Mouse (Mus musculus) small intestine, adult 2 months (tissue): ENCODE data around the gene Ints3.

Experiments used
- CTCF ChIP-seq: fragments of 200-500 bp; IDR thresholded peaks from 2 replicates; pipeline ENCODE4 v1.5.1; 2012; ENCODE audit warnings: low read depth, mild to moderate bottlenecking, control low read depth, inconsistent platforms, low read length, moderate library complexity, mixed read lengths; ENCODE audit not compliant: insufficient replicate concordance, insufficient read length; ENCODE audit errors: extremely low read depth
- POLR2A ChIP-seq: fragments of 200-500 bp; IDR thresholded peaks from 2 replicates; pipeline ENCODE4 v1.6.1; 2012; ENCODE audit warnings: low read depth, mild to moderate bottlenecking, control low read depth, inconsistent platforms, low read length, moderate library complexity

DNA sequence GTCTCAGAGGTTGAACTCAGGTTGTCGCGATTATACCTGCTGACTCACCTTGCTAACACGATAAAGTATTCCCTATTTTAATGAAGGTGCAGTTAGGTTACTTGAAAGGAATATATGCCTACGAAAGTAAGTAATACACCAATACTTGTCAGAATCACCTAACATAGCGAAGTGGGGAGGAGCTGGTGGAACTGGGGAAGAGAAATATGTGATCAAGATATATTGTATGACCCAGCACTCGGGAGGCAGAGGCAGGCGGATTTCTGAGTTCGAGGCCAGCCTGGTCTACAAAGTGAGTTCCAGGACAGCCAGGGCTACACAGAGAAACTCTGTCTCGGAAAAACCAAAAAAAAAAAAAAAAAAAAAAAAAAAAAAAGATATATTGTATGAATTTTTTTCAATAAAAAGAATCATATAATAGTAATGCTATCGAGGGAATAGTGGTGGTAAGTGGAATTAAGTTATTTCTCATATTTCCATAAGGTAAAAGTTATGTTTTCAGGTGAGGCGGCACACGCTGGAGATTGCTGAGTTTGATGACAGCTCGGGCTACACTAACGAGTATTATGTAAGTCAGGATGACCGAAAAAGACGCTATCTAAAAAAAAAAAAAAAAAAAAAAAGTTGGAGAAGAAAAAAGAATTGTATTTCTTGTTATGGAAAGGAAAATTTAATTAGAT lies 41.9 kb upstream of the Ints3 start:
- TF ChIP-seq CTCF (no peak), POLR2A (no peak)
